Mouse (Mus musculus): ENCODE data around the gene Pak1ip1. TPM values are rescaled to one million over a fixed set of nuclear protein-coding genes. Genes with fewer than 3 reads are reported as not detected.

The Pak1ip1 gene
- polyA plus RNA-seq, 1 experiment from 2014 or later = 70.1 TPM

DNA sequence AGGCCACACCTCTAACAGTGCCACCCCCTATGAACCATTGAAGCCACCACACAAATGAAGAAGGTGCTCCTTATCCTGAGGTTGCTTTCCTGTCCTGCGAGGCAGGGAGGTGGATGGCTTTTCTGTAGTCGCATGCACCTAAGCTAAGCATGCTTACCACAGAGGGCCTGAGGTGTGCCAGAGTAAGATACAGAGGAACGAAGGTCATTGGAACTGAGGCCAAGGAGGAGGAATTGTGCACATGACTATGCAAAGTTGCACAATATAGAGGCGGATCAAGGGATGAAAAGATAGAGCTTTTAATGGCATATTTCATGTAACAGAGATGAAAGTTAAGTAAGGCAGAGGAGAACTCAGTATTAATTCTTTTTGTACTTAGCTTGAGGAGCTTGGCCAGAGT lies 5.4 kb downstream of the Pak1ip1 start:
- H3K27me3 ChIP-seq = no peaks in the 10 kb centered on the region
- DNase-seq (ENCODE audit: low read depth, low spot score) = no peak
- ChIA-PET POLR2A (no interaction called here), CTCF (interaction anchor here (1.5 kb wide), 1 partner anchor 49 kb away, joined by 3 read pairs; no protein-coding TSS in a partner anchor)
- no peak for ATAC-seq
- in situ Hi-C loops (cut with MboI; ENCODE audit: low pct_unique_long_range_greater_than_20kb) = loop anchor here (10.0 kb wide), 1 partner anchor 239 kb away; the partner anchor contains the start of gene Smim13
- no peak for TF ChIP-seq CTCF (IDR thresholded peaks at IDR 0.05)

GRCm38 (mm10) chr13:41008271-41008670 lies 7.4 kb downstream of the Pak1ip1 start:
- ChIA-PET POLR2A (no interaction called here), CTCF (no interaction called here)
- H3K27me3 ChIP-seq = no peaks in the 10 kb centered on the region
- in situ Hi-C loops (cut with MboI; ENCODE audit: low pct_unique_long_range_greater_than_20kb) = loop anchor here (10.0 kb wide), 1 partner anchor 237 kb away; the partner anchor contains the start of gene Smim13
- TF ChIP-seq CTCF (IDR thresholded peaks at IDR 0.05) = no peak
- no peak for ATAC-seq
- no peak for DNase-seq (ENCODE audit: low read depth, low spot score)

- in situ Hi-C loops (cut with MboI; ENCODE audit: low pct_unique_long_range_greater_than_20kb) = loop anchor here (10.0 kb wide), 1 partner anchor 236 kb away; the partner anchor contains the start of gene Smim13
- POLR2A ChIA-PET = no interaction called here
- ATAC-seq = no peak
- CTCF ChIA-PET = interaction anchor here (0.7 kb wide), 1 partner anchor 10 kb away, joined by 3 read pairs; no protein-coding TSS in a partner anchor
- no peak for TF ChIP-seq CTCF (IDR thresholded peaks at IDR 0.05)
- DNase-seq (ENCODE audit: low read depth, low spot score) = no peak
- no peaks in the 10 kb centered on the region for H3K27me3 ChIP-seq
These were observed 8.1 kb downstream of the Pak1ip1 start for GRCm38 (mm10) chr13:41008946-41009345.

- ATAC-seq (peak; percentile 98), DNase-seq (ENCODE audit: low read depth, low spot score) (peak; percentile 34)
- in situ Hi-C loops (cut with MboI; ENCODE audit: low pct_unique_long_range_greater_than_20kb) = no loop called here
- no peaks in the 10 kb centered on the region for H3K27me3 ChIP-seq
- CTCF ChIA-PET = no interaction called here
- POLR2A ChIA-PET = interaction anchor here (0.6 kb wide), 1 partner anchor 234 kb away, joined by 5 read pairs; no protein-coding TSS in a partner anchor
- TF ChIP-seq CTCF (IDR thresholded peaks at IDR 0.05) = no peak
These were observed 15.2 kb downstream of the Pak1ip1 start, which contains the start of gene Tmem14c for GRCm38 (mm10) chr13:41015829-41016634. Gene Tmem14c, plus strand, starts transcription at chr13:41016292.

DNA sequence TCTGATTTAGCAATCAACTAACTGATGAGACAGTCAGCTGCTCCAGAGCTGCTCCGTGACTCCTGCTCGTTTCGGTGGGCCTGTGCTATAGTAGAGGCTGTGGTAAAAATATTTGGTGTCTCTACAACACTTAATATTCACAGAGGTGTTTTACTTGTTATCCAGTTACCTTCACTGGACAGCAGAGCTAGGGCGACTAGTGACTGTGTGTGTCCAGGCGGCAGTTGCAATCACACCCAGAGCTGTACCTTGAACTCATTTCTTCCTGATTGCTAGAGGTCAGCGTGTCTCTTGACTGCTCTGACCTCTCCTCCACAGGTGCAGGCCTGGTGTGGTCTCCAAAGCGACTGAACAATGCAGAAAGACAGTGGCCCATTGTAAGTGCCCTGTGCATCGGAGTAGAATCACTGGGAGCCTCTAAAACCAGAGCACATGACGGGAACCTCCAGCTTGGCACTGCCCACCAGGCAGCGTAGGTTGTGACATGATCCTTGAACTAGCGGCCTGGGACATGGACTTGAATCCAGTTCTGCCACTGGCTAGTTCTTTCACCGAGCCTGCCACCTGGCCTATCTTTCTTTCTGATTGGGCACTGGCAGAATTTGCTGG lies 16.1 kb downstream of the Pak1ip1 start:
- ATAC-seq = peak; percentile 5
- H3K27me3 ChIP-seq = no peaks in the 10 kb centered on the region
- DNase-seq (ENCODE audit: low read depth, low spot score) = no peak
- no peak for TF ChIP-seq CTCF (IDR thresholded peaks at IDR 0.05)
- ChIA-PET CTCF (no interaction called here), POLR2A (interaction anchor here (0.6 kb wide), 1 partner anchor 233 kb away, joined by 5 read pairs; no protein-coding TSS in a partner anchor)
- in situ Hi-C loops (cut with MboI; ENCODE audit: low pct_unique_long_range_greater_than_20kb) = no loop called here

- POLR2A ChIA-PET = interaction anchor here (0.9 kb wide), 1 partner anchor 29 kb away, joined by 4 read pairs; no protein-coding TSS in a partner anchor
These were observed 17.0 kb downstream of the Pak1ip1 start for GRCm38 (mm10) chr13:41017832-41018231.

GRCm38 (mm10) chr13:41018236-41018635 lies 17.4 kb downstream of the Pak1ip1 start:
- TF ChIP-seq CTCF (IDR thresholded peaks at IDR 0.05) = no peak
- DNase-seq (ENCODE audit: low read depth, low spot score) = no peak
- H3K27me3 ChIP-seq = no peaks in the 10 kb centered on the region
- in situ Hi-C loops (cut with MboI; ENCODE audit: low pct_unique_long_range_greater_than_20kb) = no loop called here
- CTCF ChIA-PET = no interaction called here
- no peak for ATAC-seq
- POLR2A ChIA-PET = interaction anchor here (0.9 kb wide), 1 partner anchor 29 kb away, joined by 4 read pairs; no protein-coding TSS in a partner anchor

More at GRCm38 (mm10) chr13:41017832-41018231, 17.0 kb downstream of the Pak1ip1 start:
- TF ChIP-seq CTCF (IDR thresholded peaks at IDR 0.05) = no peak
- no peak for DNase-seq (ENCODE audit: low read depth, low spot score)
- ATAC-seq = no peak
- in situ Hi-C loops (cut with MboI; ENCODE audit: low pct_unique_long_range_greater_than_20kb) = no loop called here
- CTCF ChIA-PET = no interaction called here
- no peaks in the 10 kb centered on the region for H3K27me3 ChIP-seq

DNA sequence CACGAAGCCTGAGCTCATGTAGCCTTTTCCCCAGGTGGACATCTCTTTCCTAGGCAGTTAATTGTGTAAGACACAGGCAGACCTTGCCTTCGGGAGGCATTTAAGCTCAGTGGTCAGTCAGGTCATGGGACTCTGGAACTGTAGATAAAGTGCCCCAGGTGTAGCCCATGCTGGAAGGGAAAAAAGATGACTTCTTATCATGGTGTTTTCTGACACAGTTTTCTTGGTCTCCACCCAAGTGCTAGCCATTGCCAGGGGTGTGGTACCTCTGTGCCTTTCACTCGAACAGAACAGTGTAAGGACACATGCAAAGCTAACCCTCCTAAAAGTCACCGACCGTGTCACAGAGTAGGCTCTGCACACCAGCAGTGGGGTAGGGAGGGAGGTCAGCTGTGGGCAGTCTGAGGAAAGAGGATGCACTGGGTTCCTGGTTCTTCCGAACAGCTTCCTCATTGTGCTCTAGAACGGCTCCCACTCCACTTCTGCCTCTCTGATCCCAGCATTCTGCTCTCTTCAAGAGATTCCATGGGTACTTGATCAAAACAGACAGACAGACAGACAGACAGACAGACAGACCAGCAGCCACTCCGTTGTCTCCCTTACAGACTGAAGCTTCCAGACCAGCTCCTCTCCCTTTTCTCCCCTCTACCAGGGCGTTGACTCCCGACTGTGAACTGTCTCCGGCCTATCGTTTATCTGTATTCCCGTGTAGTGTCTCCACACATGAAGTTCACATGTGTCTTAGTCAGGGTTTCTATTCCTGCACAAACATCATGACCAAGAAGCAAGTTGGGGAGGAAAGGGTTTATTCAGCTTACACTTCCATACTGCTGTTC lies 18.2 kb downstream of the Pak1ip1 start:
- DNase-seq (ENCODE audit: low read depth, low spot score) (no peak), ATAC-seq (no peak)
- POLR2A ChIA-PET = no interaction called here
- no peak for TF ChIP-seq CTCF (IDR thresholded peaks at IDR 0.05)
- in situ Hi-C loops (cut with MboI; ENCODE audit: low pct_unique_long_range_greater_than_20kb) = no loop called here
- H3K27me3 ChIP-seq = no peaks in the 10 kb centered on the region
- CTCF ChIA-PET = interaction anchor here (1.2 kb wide), 2 partner anchors 10 to 14 kb away, joined by 3 read pairs; no protein-coding TSS in a partner anchor

- no peak for TF ChIP-seq CTCF (IDR thresholded peaks at IDR 0.05)
- ATAC-seq = no peak
- in situ Hi-C loops (cut with MboI; ENCODE audit: low pct_unique_long_range_greater_than_20kb) = no loop called here
- ChIA-PET POLR2A (no interaction called here), CTCF (no interaction called here)
- H3K27me3 ChIP-seq = no peaks in the 10 kb centered on the region
- no peak for DNase-seq (ENCODE audit: low read depth, low spot score)
These were observed 19.7 kb downstream of the Pak1ip1 start for GRCm38 (mm10) chr13:41020494-41020893.

GRCm38 (mm10) chr13:41021607-41022006 lies 20.8 kb downstream of the Pak1ip1 start:
- in situ Hi-C loops (cut with MboI; ENCODE audit: low pct_unique_long_range_greater_than_20kb) = no loop called here
- CTCF ChIA-PET = no interaction called here
- no peaks in the 10 kb centered on the region for H3K27me3 ChIP-seq
- TF ChIP-seq CTCF (IDR thresholded peaks at IDR 0.05) = no peak
- POLR2A ChIA-PET = no interaction called here
- DNase-seq (ENCODE audit: low read depth, low spot score) (no peak), ATAC-seq (no peak)

Data from Patski (cell line).